Mouse (Mus musculus) cortical plate, adult 2 months (tissue): ENCODE measurements around the gene Rpp30. TPM values are rescaled to one million over a fixed set of nuclear protein-coding genes. Genes with fewer than 3 reads are reported as not detected.

Experiments
- H3K27ac ChIP-seq: fragments of 200-500 bp; 2 replicates; pipeline ENCODE4 v1.5.1; 2012; ENCODE audit warnings: low read length, control low read depth, inconsistent platforms; ENCODE audit not compliant: insufficient read depth
- H3K4me1 ChIP-seq: fragments of 200-500 bp; 2 replicates; pipeline ENCODE4 v1.6.1; 2011; ENCODE audit warnings: low read length; ENCODE audit not compliant: control insufficient read depth, insufficient read depth
- H3K4me3 ChIP-seq: fragments of 200-500 bp; 2 replicates; pipeline ENCODE4 v1.5.1; 2011; ENCODE audit warnings: mild to moderate bottlenecking, low read length, control low read depth; ENCODE audit not compliant: insufficient read depth
- CTCF ChIP-seq: fragments of 200-500 bp; IDR thresholded peaks from 2 replicates; pipeline ENCODE4 v1.5.1; 2011; ENCODE audit warnings: mild to moderate bottlenecking, control low read depth, low read length; ENCODE audit not compliant: insufficient read depth; ENCODE audit errors: extremely low read depth
- POLR2A ChIP-seq: fragments of 200-500 bp; IDR thresholded peaks from 2 replicates; pipeline ENCODE4 v1.6.1; 2011; ENCODE audit warnings: mild to moderate bottlenecking, low read length, control low read depth; ENCODE audit not compliant: insufficient read depth; ENCODE audit errors: extremely low read depth
- polyA plus RNA-seq: library from polyadenylated mRNA; depleted of rRNA; stranded (reverse); fragments of >200 nt; gene quantifications from 2 replicates; pipeline ENCODE4 v1.2.3, GENCODE M21; 2012; rRNA removed

Gene Rpp30
- polyA plus RNA-seq, 1 experiment = 21.0 TPM

DNA sequence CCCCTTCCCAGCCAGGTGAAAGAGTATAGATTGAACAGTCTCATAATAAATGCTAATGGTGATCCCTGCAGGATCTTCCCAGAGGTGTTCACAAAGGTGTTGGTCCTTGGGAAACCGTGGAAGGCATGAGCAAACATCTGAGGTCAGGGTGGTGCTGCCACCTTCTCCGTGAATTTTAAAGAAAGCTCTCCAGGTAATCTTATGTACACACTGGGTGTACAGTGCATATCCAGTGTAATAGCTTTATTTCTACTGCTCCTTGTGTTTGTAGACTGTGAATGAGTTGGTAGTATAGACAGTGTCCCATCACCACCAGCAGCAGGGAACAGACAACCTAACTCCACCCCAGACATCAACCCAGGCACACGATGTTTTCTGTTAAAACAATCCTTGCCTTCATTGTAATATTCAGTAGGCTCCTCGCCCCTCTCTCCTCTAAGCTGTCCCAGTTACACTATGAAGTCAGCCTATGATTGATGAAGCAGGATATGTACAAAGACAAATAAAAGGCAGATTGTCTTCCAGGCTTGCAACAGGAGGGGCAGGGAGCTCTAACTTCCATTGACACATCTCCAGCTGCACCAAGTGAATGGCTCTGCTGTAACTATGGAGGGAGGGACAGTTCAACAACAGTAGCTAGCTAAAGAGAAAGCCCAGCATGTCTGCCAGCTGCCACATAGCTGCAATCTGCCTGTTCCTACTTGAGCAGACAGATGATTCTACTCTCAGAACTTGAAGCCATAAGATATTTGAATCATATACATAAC lies 66.9 kb downstream of the Rpp30 start:
- H3K27ac ChIP-seq = no peak overlapping the region

More for the DNA sequence above, 66.9 kb downstream of the Rpp30 start:
- no peak overlapping the region for H3K4me3 ChIP-seq
- H3K4me1 ChIP-seq = no peaks in the 10 kb centered on the region
- no peak for TF ChIP-seq CTCF
- TF ChIP-seq POLR2A = no peak

Other genes starting within 250 kb of the Rpp30 start
- 7.7 TPM in 2 replicates for gene Htr7, start 26.2 kb upstream of the Rpp30 start, polyA plus RNA-seq
- gene Ankrd1, start 36.4 kb downstream of the Rpp30 start, polyA plus RNA-seq = 0.10 TPM in 1 of 2 replicates, not detected in the other